26 mouse cellular contexts compared by ENCODE assay signal in the genomic region with DNA sequence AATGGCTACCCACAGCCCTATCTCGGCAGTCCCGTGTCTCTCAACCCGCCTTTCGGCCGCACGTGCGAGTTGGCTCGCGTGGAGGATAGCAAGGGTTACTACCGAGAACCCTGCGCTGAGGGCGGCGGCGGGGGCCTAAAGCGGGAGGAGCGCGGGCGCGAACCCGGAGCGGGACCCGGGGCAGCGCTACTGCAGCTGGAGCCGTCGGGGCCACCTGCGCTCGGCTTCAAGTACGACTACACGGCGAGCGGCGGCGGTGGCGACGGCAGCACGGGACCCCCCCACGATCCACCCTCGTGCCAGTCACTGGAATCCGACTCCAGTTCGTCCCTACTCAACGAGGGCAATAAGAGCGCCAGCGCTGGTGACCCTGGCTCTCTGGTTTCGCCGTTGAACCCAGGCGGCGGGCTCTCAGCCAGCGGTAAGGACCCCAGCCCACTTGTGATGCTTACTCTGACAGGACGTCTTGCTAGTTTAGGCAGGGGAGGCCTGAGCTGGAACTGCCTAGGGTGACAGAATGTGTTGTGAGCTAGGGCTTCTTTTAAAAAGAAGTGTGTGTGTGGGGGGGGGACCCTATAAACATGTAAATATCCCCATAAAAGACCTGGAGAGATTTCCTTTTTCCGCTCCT. TPM values are rescaled to one million over a fixed set of nuclear protein-coding genes. Genes with fewer than 3 reads are reported as not detected.
DNase-seq lines count a peak whose midpoint lies in the region; ATAC-seq and TF ChIP-seq lines count a peak whose summit lies in the region.
"Had no signal": no experiment of that assay in that cellular context is flagged by ENCODE, and none has a peak within 500 bp of the region (broad histone marks: within the 10 kb centered on the region; RNA-seq: fewer than 3 reads in every experiment).

No protein-coding gene starts in this region.

- peak; percentile 24 for DNase-seq in gastrocnemius, adult 2 months
- no peak for DNase-seq in gastrocnemius, adult 18-20 months (ENCODE audit: low spot score)
- peak; percentile 22 for DNase-seq in thymus, postnatal 4 days
- DNase-seq in thymus, adult 2 months: no peak
- no peak for DNase-seq in ovary, adult 18-20 months (ENCODE audit: low spot score)
- DNase-seq in thymus, adult 18-20 months: no peak
- DNase-seq: adrenal gland, postnatal 36 days; cerebellum, adult 9-10 months; embryo, embryonic 11 days; forebrain, postnatal 0 days; gastrocnemius, postnatal 36 days; kidney, adult 2 months; layer of hippocampus, postnatal 36 days; left cerebral cortex, postnatal 4 days; lung, adult 18-20 months; lung, postnatal 36 days had no signal

- no peak overlapping the region for H3K27ac ChIP-seq in gastrocnemius, adult 2 months
- no peak overlapping the region for H3K27ac ChIP-seq in thymus, adult 2 months (ENCODE audit: control insufficient read depth, insufficient read depth, low read length)
- no peak overlapping the region for H3K27ac ChIP-seq in limb, embryonic 13.5 days
- peak overlapping the region; percentile 69 for H3K27ac ChIP-seq in neural tube, embryonic 15.5 days (replicated peaks)
- H3K27ac ChIP-seq: midbrain, embryonic 13.5 days had no signal

- TF ChIP-seq POLR2A in thymus, adult 2 months (IDR thresholded peaks at IDR 0.05; ENCODE audit: control insufficient read depth, extremely low read depth, insufficient read depth, low read length, poor library complexity): no peak

- H3K27me3 ChIP-seq in thymus, adult 2 months (ENCODE audit: control insufficient read depth, insufficient read depth, low read length): peaks cover 39% of the 10 kb centered on the region
- peaks cover 99% of the 10 kb centered on the region for H3K27me3 ChIP-seq in limb, embryonic 13.5 days
- peaks cover 92% of the 10 kb centered on the region for H3K27me3 ChIP-seq in neural tube, embryonic 15.5 days (replicated peaks)

- H3K9me3 ChIP-seq in limb, embryonic 13.5 days: no peaks in the 10 kb centered on the region
- no peaks in the 10 kb centered on the region for H3K9me3 ChIP-seq in neural tube, embryonic 15.5 days (replicated peaks)
- H3K9me3 ChIP-seq: midbrain, embryonic 13.5 days had no signal

- ATAC-seq in limb, embryonic 13.5 days (ENCODE audit: low FRiP score, low read depth): 0 out of 2 replicates have a peak, but pooled peaks have one; percentile 7
- ATAC-seq in neural tube, embryonic 15.5 days (ENCODE audit: low FRiP score): no peak
- ATAC-seq: forebrain, postnatal 0 days; midbrain, embryonic 13.5 days had no signal

- 11% methylated on average over 50 of the region's 50 CpGs for WGBS in thymus, adult 2 months
- under 1% methylated on average over 50 of the region's 50 CpGs for WGBS in limb, embryonic 13.5 days
- WGBS in neural tube, embryonic 15.5 days: 1% methylated on average over 50 of the region's 50 CpGs

- peak overlapping the region; percentile 43 for H3K4me2 ChIP-seq in limb, embryonic 13.5 days (replicated peaks)
- peak overlapping the region; percentile 43 for H3K4me2 ChIP-seq in neural tube, embryonic 15.5 days
- H3K4me2 ChIP-seq: heart, embryonic 11.5 days; midbrain, embryonic 13.5 days had no signal

- peak overlapping the region; percentile 54 for H3K9ac ChIP-seq in limb, embryonic 13.5 days
- 0 out of 2 replicates have a peak overlapping the region, but pooled peaks have one; percentile 21 for H3K9ac ChIP-seq in neural tube, embryonic 15.5 days (replicated peaks)
- H3K9ac ChIP-seq: forebrain, postnatal 0 days; midbrain, embryonic 13.5 days had no signal

- no peak for TF ChIP-seq CTCF in gastrocnemius, adult 2 months (IDR thresholded peaks at IDR 0.05)
- TF ChIP-seq CTCF in thymus, adult 2 months (IDR thresholded peaks at IDR 0.05; ENCODE audit: borderline replicate concordance, control insufficient read depth, extremely low read depth, insufficient read depth, low read length, poor library complexity): no peak

- H3K4me3 ChIP-seq in gastrocnemius, adult 2 months: peak overlapping the region; percentile 50
- H3K4me3 ChIP-seq in thymus, adult 2 months (ENCODE audit: control insufficient read depth, insufficient read depth, low read length): no peak overlapping the region
- peak overlapping the region; percentile 29 for H3K4me3 ChIP-seq in limb, embryonic 13.5 days
- peak overlapping the region; percentile 37 for H3K4me3 ChIP-seq in neural tube, embryonic 15.5 days (replicated peaks)
- H3K4me3 ChIP-seq: erythroblast, embryonic 14.5 days; midbrain, embryonic 13.5 days had no signal

- H3K4me1 ChIP-seq in thymus, adult 2 months (replicated peaks; ENCODE audit: control insufficient read depth, insufficient read depth, low read length): no peaks in the 10 kb centered on the region
- peaks cover 10% of the 10 kb centered on the region; the same call in 1 of the 2 replicates for H3K4me1 ChIP-seq in limb, embryonic 13.5 days
- H3K4me1 ChIP-seq in neural tube, embryonic 15.5 days: peaks cover 5% of the 10 kb centered on the region; the same call in 1 of the 2 replicates

- intact Hi-C loops in gastrocnemius, adult 2 months (cut with DNase I): no loop called here

- no peaks in the 10 kb centered on the region for H3K36me3 ChIP-seq in thymus, adult 2 months (ENCODE audit: control insufficient read depth, insufficient read depth, low read length)
- no peaks in the 10 kb centered on the region for H3K36me3 ChIP-seq in limb, embryonic 13.5 days
- no peaks in the 10 kb centered on the region for H3K36me3 ChIP-seq in neural tube, embryonic 15.5 days
- H3K36me3 ChIP-seq: midbrain, embryonic 13.5 days had no signal

RNA-seq across cellular contexts. Expression of a gene that starts 0.6 kb away (rescaled TPM):
- not detected for total RNA-seq in gastrocnemius, adult 2 months (2021)
- total RNA-seq in gastrocnemius, adult 18-20 months (2021): not detected
- polyA plus RNA-seq in thymus, adult 2 months (2012; rRNA removed): 0.17 TPM in 1 of 2 replicates, not detected in the other
- 2.8 and 3.1 TPM in 2 replicates for polyA plus RNA-seq in limb, embryonic 13.5 days (2015; fragmentation: Nextera tagmentation; extraction: Ambion mirVana)
- 12.7 and 19.7 TPM in 2 replicates for polyA plus RNA-seq in neural tube, embryonic 15.5 days (2015; fragmentation: Nextera tagmentation; extraction: Ambion mirVana)
- total RNA-seq: adrenal gland, postnatal 36 days; forebrain, postnatal 0 days; gastrocnemius, postnatal 36 days; hematopoietic stem cell, adult 5-6 weeks; layer of hippocampus, postnatal 36 days; left cerebral cortex, postnatal 4 days had no signal
- polyA plus RNA-seq: erythroblast, embryonic 14.5 days; forebrain, postnatal 0 days; heart, embryonic 11.5 days; kidney, adult 2 months; large intestine, adult 2 months; midbrain, embryonic 13.5 days; spleen, adult 2 months; stomach, embryonic 16.5 days; urinary bladder, adult 2 months had no signal

RNA-seq across cellular contexts. Expression of a gene that starts 16.2 kb away (rescaled TPM):
- total RNA-seq in gastrocnemius, adult 2 months (2021): not detected
- not detected for total RNA-seq in gastrocnemius, adult 18-20 months (2021)
- polyA plus RNA-seq in thymus, adult 2 months (2012; rRNA removed): not detected in 2 replicates
- polyA plus RNA-seq in limb, embryonic 13.5 days (2015; fragmentation: Nextera tagmentation; extraction: Ambion mirVana): 2.9 and 3.8 TPM in 2 replicates
- polyA plus RNA-seq in neural tube, embryonic 15.5 days (2015; fragmentation: Nextera tagmentation; extraction: Ambion mirVana): 5.7 and 9.3 TPM in 2 replicates
- total RNA-seq: adrenal gland, postnatal 36 days; forebrain, postnatal 0 days; gastrocnemius, postnatal 36 days; hematopoietic stem cell, adult 5-6 weeks; layer of hippocampus, postnatal 36 days; left cerebral cortex, postnatal 4 days had no signal
- polyA plus RNA-seq: erythroblast, embryonic 14.5 days; forebrain, postnatal 0 days; heart, embryonic 11.5 days; kidney, adult 2 months; large intestine, adult 2 months; midbrain, embryonic 13.5 days; spleen, adult 2 months; stomach, embryonic 16.5 days had no signal

RNA-seq across cellular contexts. Expression of a gene that starts 17.1 kb away (rescaled TPM):
- total RNA-seq in gastrocnemius, adult 2 months (2021): 10 to 100 TPM in 1 of 2 experiments, 1 to 10 TPM in 1; 6.9 to 11.7 TPM
- total RNA-seq in gastrocnemius, adult 18-20 months (2021): 1 to 10 TPM; 6.7 to 8.3 TPM
- polyA plus RNA-seq in thymus, adult 2 months (2012; rRNA removed): 0.60 and 0.66 TPM in 2 replicates
- polyA plus RNA-seq in limb, embryonic 13.5 days (2015; fragmentation: Nextera tagmentation; extraction: Ambion mirVana): 2.1 and 2.6 TPM in 2 replicates
- 2.1 and 5.6 TPM in 2 replicates for polyA plus RNA-seq in neural tube, embryonic 15.5 days (2015; fragmentation: Nextera tagmentation; extraction: Ambion mirVana)
- total RNA-seq: adrenal gland, postnatal 36 days; forebrain, postnatal 0 days; hematopoietic stem cell, adult 5-6 weeks; layer of hippocampus, postnatal 36 days; left cerebral cortex, postnatal 4 days had no signal
- polyA plus RNA-seq: erythroblast, embryonic 14.5 days; forebrain, postnatal 0 days; heart, embryonic 11.5 days; large intestine, adult 2 months; midbrain, embryonic 13.5 days; spleen, adult 2 months; stomach, embryonic 16.5 days had no signal

RNA-seq across cellular contexts. Expression of a gene that starts 29.4 kb away (rescaled TPM):
- total RNA-seq in gastrocnemius, adult 2 months (2021): 10 to 100 TPM; 72.4 to 84.8 TPM
- 10 to 100 TPM; 78.5 to 88.0 TPM for total RNA-seq in gastrocnemius, adult 18-20 months (2021)
- 0.10 and 0.15 TPM in 2 replicates for polyA plus RNA-seq in thymus, adult 2 months (2012; rRNA removed)
- 11.0 and 11.3 TPM in 2 replicates for polyA plus RNA-seq in limb, embryonic 13.5 days (2015; fragmentation: Nextera tagmentation; extraction: Ambion mirVana)
- 51.3 and 71.0 TPM in 2 replicates for polyA plus RNA-seq in neural tube, embryonic 15.5 days (2015; fragmentation: Nextera tagmentation; extraction: Ambion mirVana)
- total RNA-seq: forebrain, postnatal 0 days; hematopoietic stem cell, adult 5-6 weeks; layer of hippocampus, postnatal 36 days; left cerebral cortex, postnatal 4 days had no signal
- polyA plus RNA-seq: erythroblast, embryonic 14.5 days; forebrain, postnatal 0 days; midbrain, embryonic 13.5 days; spleen, adult 2 months had no signal

RNA-seq across cellular contexts. Expression of a gene that starts 30.1 kb away (rescaled TPM):
- 1 to 10 TPM; 2.7 to 2.9 TPM for total RNA-seq in gastrocnemius, adult 2 months (2021)
- 1 to 10 TPM; 1.5 to 2.1 TPM for total RNA-seq in gastrocnemius, adult 18-20 months (2021)
- polyA plus RNA-seq in thymus, adult 2 months (2012; rRNA removed): 0.15 and 0.32 TPM in 2 replicates
- polyA plus RNA-seq in limb, embryonic 13.5 days (2015; fragmentation: Nextera tagmentation; extraction: Ambion mirVana): 5.2 and 6.7 TPM in 2 replicates
- 14.6 and 20.7 TPM in 2 replicates for polyA plus RNA-seq in neural tube, embryonic 15.5 days (2015; fragmentation: Nextera tagmentation; extraction: Ambion mirVana)
- total RNA-seq: forebrain, postnatal 0 days; hematopoietic stem cell, adult 5-6 weeks; layer of hippocampus, postnatal 36 days; left cerebral cortex, postnatal 4 days had no signal
- polyA plus RNA-seq: erythroblast, embryonic 14.5 days; forebrain, postnatal 0 days had no signal

Comparison
In these comparisons a context has a peak if more than half of its experiments do, and no peak if none do; other contexts are left out.
1. DNase-seq: peak in gastrocnemius, adult 2 months (single experiment) and thymus, postnatal 4 days (single experiment); none in gastrocnemius, adult 18-20 months (single experiment), thymus, adult 2 months (single experiment), ovary, adult 18-20 months (single experiment) and thymus, adult 18-20 months (0 of 2).